Mouse (Mus musculus) left cerebral cortex, adult 2 months (tissue): ENCODE measurements around the gene Slc12a7. TPM values are rescaled to one million over a fixed set of nuclear protein-coding genes. Genes with fewer than 3 reads are reported as not detected.

Experiments
- DNase-seq, 2 experiments: peaks; one replicate each; pipeline ENCODE4 v3.0.0; 2021 to 2022; ENCODE audit warnings: low spot score in 2 of 2, mixed read lengths in 1 of 2; ENCODE audit errors: extremely low spot score in 1 of 2
- H3K27ac ChIP-seq: fragments of 200-600 bp; 2 replicates; pipeline ENCODE4 v1.8.1; 2022
- H3K4me3 ChIP-seq: fragments of 200-600 bp; 2 replicates; pipeline ENCODE4 v1.8.1; 2022
- CTCF ChIP-seq: fragments of 200-600 bp; IDR thresholded peaks from 2 replicates; pipeline ENCODE4 v1.8.1; 2022; ENCODE audit warnings: antibody characterized with exemption, mild to moderate bottlenecking, moderate library complexity
- intact Hi-C: fragments of 180-260 bp; cut with DNase I; formaldehyde crosslinking; loops from one replicate; pipeline ENCODE4 v1.15.1; 2025
- long read RNA-seq, 2 experiments: library from polyadenylated mRNA; stranded (forward); transcript quantifications; one replicate each; pipeline ENCODE4 v2.0.0; 2021; ENCODE audit warnings: borderline mapping rate in 2 of 2
- total RNA-seq, 2 experiments: library from RNA; stranded (reverse); gene quantifications; 2 replicates each; pipeline ENCODE4 v1.2.3; 2021

Slc12a7 gene
- total RNA-seq, result 1 to 10 TPM; 2.4 to 4.8 TPM
- long read RNA-seq, experiment 1, full-length matches to known transcripts, result 3 of 6 reads
- long read RNA-seq, experiment 1, partial matches to known transcripts, result 1 of 6 reads
- long read RNA-seq, experiment 1, other reads (novel, unspliced or antisense), result 2 of 6 reads
- long read RNA-seq, experiment 2, full-length matches to known transcripts, result 3 of 8 reads
- long read RNA-seq, experiment 2, partial matches to known transcripts, result 0 of 8 reads
- long read RNA-seq, experiment 2, other reads (novel, unspliced or antisense), result 5 of 8 reads

DNA sequence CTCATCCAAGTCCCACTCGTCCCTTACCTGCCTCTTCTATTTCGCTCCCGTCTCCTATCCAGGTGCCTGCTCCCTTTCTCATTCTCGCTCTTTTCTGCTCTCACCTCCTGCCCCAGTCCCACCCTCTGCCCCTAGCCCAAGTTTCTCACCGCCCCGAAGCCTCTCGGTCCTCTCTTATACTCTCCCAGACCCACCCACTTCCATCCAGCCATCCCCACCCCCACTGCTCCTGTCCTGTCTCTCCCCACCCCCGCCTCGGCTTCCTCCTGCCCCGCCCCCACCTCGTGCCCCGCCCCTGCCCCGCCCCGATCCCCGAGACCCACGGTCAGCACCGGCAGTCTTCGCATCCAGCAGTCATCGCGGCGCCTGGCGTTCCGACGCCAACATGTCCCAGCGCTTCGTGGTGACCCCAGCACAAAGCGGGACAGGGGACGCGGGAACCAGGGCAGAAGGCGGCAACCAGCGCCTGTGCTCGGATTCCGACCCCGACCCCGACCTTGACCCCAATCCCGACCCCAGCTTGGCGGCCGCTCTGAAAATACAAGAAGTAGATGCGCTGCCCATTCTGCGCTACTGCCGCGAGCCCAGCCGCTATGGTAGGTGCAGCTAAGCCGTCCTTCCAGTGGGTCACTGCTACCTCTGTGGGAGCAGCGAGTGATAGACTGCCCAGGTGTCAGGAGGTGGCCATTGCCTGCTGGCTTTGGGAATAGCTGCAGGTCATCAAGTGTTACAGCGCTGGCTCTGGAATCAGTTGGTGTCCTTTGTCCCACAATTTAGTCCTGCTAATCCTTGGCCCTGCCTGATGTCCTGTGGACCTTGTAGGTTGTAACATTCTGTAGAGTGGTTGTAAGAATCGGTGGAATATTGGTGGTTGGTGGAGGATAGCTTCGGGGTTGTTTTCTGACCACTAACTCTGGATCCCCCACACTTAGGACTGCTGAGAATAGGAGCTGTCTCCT is at the start of gene Slc12a7:
Gene Slc12a7 (plus strand): TSS at position 353 of the 959 bp plus-strand sequence.
- no peak for TF ChIP-seq CTCF
- Histone ChIP-seq H3K27ac (no peak within 1 kb of the TSS), H3K4me3 (no peak within 1 kb of the TSS)
- no peak for DNase-seq
- intact Hi-C loops, result no loop called here

DNA sequence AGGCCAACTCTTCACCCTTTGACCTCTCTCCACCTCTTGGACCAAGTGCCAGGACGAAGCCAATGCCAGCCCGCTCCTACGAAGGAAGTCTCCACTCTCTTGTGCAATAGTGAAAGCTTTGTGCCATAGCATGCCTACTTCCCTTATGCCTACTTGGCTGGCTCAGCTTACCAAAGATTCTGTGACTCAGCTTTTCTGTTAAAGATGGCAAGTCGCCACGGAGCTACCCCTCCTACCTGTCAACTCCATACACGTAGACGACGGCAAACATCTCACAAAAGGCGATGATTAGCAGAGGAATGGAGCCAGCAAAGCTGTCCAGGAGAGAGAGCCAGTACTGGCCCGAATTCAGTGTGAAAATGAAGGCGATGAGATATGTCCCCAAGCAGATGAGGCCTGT is 49.2 kb upstream of the Slc12a7 start:
- intact Hi-C loops, result no loop called here
- TF ChIP-seq CTCF, result no peak
- H3K27ac ChIP-seq, result no peak overlapping the region
- DNase-seq, result peak; percentile 18 to 22
- H3K4me3 ChIP-seq, result no peak overlapping the region

DNA sequence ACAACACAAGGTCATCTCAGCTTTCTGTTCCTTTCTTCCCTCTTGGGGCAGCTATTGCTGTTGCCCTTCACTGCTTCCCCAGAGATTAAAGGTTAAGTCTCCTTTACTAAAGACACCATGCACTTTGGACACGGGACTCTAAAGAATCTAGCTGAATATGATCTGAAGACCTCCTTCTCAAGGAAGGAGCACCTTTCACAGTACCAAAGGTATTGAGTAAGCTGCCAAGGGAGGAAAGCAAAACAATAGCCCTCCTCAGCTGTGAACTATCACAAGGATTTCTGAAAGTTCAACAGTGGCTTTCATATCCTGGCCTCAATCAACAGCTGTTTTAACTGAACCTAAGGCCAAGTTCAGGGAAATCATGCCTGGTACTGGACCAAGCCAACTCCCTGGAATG is 48.5 kb upstream of the Slc12a7 start:
- no peak for TF ChIP-seq CTCF
- intact Hi-C loops, result no loop called here
- H3K27ac ChIP-seq, result no peak overlapping the region
- no peak overlapping the region for H3K4me3 ChIP-seq
- DNase-seq, result no peak

DNA sequence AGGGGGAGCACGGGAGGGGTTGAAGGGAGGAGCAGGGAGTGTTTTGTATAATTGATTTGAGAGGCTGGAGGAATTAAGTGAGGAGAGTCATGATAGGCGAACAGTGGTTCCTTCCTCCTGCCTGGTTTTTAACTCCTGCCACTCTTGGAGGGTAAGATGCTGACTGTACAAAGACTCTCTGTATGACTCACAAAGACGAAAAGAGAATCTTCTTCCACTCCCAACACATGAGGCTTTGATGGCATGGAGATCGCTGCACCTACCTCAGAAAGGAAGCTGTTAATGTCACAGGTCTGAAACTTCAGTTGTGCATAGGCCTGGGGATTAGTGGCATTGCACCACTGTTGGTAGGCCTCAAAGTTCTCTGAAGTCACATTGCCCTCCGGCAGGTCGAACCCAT is 47.4 kb upstream of the Slc12a7 start:
- H3K4me3 ChIP-seq, result no peak overlapping the region
- H3K27ac ChIP-seq, result no peak overlapping the region
- DNase-seq, result no peak
- TF ChIP-seq CTCF, result no peak
- intact Hi-C loops, result no loop called here

GRCm38 (mm10) chr13:73687601-73688000 is 45.3 kb upstream of the Slc12a7 start:
- no peak for DNase-seq
- intact Hi-C loops, result no loop called here
- Histone ChIP-seq H3K4me3 (no peak overlapping the region), H3K27ac (no peak overlapping the region)
- no peak for TF ChIP-seq CTCF

GRCm38 (mm10) chr13:73688934-73689333 is 44.0 kb upstream of the Slc12a7 start:
- no peak for TF ChIP-seq CTCF
- intact Hi-C loops, result no loop called here
- DNase-seq, result no peak
- H3K4me3 ChIP-seq, result no peak overlapping the region
- H3K27ac ChIP-seq, result no peak overlapping the region

DNA sequence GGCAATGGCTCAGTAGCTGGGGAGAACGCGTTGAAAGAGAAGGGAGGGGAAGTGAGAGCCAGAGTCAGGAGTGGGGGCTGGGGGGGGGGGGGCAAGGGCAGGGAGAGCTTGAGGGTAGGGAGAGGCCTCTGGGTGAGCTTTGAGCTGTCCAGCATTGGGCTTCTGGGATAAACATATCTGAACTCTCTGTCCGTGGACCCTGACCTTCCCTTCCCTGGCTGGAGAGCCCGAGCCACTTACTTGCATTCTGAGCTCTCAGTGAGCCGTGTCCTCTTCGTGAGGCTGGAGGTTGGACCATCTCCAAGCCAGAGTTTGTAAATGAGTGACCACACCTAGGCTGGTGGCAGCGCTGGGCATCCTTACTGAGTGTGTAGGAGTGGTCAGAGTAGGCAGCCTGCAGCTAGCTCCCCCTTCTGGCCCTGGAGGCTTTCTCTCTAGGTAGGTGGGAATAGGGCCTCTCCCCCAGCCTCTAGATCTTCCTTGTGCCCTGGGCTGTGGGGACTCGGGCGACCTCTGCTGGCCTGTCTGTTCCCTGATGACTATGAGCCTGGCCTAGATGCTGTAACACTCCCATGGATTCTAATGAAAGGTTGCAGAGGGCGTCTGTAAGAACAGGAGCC is 40.5 kb upstream of the Slc12a7 start:
- Histone ChIP-seq H3K4me3 (no peak overlapping the region), H3K27ac (no peak overlapping the region)
- DNase-seq, result peak; percentile 43 to 53
- intact Hi-C loops, result loop anchor here (1.0 to 10.0 kb wide), 3 partner anchors 46 to 268 kb away; no protein-coding TSS in a partner anchor
- peak; percentile 70 for TF ChIP-seq CTCF

- Histone ChIP-seq H3K27ac (no peak overlapping the region), H3K4me3 (no peak overlapping the region)
- no peak for TF ChIP-seq CTCF
- DNase-seq, result no peak
- intact Hi-C loops, result loop anchor here (5.0 to 10.0 kb wide), 2 partner anchors 181 to 269 kb away; no protein-coding TSS in a partner anchor
Observed at GRCm38 (mm10) chr13:73693333-73693732, 39.6 kb upstream of the Slc12a7 start.

GRCm38 (mm10) chr13:73694972-73695371 is 37.9 kb upstream of the Slc12a7 start:
- no peak for TF ChIP-seq CTCF
- no peak for DNase-seq
- intact Hi-C loops, result loop anchor here (5.0 to 10.0 kb wide), 2 partner anchors 183 to 270 kb away; no protein-coding TSS in a partner anchor
- Histone ChIP-seq H3K27ac (no peak overlapping the region), H3K4me3 (no peak overlapping the region)

GRCm38 (mm10) chr13:73696529-73696928 is 36.4 kb upstream of the Slc12a7 start:
- no peak for TF ChIP-seq CTCF
- H3K4me3 ChIP-seq, result no peak overlapping the region
- no peak for DNase-seq
- H3K27ac ChIP-seq, result no peak overlapping the region
- intact Hi-C loops, result loop anchor here (10.0 kb wide), 1 partner anchor 272 kb away; no protein-coding TSS in a partner anchor

DNA sequence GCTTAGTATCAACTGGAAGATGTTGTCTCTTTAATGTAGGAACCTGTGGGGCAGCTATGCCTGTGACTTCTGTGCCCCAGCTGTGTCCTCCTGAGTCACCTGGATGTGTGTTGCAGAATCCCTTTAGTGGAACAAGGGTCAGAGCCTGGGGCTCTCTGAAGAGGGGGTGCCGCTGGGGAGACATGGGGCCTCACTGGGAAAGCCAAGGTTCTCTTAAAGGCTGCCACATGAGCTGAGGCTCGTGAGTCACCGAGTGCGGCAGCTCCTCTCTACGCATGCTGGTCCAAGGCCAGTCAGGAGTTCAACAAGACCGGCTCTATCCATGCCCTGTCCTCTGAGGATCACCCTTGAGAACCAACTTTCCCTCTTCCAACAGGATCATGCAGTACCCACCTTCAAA is 33.2 kb upstream of the Slc12a7 start:
- no peak for DNase-seq
- TF ChIP-seq CTCF, result no peak
- intact Hi-C loops, result loop anchor here (10.0 kb wide), 1 partner anchor 275 kb away; no protein-coding TSS in a partner anchor

More for the DNA sequence above, 33.2 kb upstream of the Slc12a7 start:
- H3K4me3 ChIP-seq, result no peak overlapping the region
- no peak overlapping the region for H3K27ac ChIP-seq
